Mouse (Mus musculus): ENCODE results near the gene Tmem270. TPM values are rescaled to one million over a fixed set of nuclear protein-coding genes. Genes with fewer than 3 reads are reported as not detected.
"Not testable (repeated sequence)": the region's sequence is repeated elsewhere in the genome, so short reads cannot be mapped to it uniquely, and the experiment has no call there.

Tmem270 gene
- total RNA-seq (2021), result not detected
- long read RNA-seq, experiment 1, result 0 reads
- long read RNA-seq, experiment 2, result 0 reads

- H3K4me3 ChIP-seq, result no peak within 1 kb of the TSS
- no peak for TF ChIP-seq CTCF (conservative IDR thresholded peaks at IDR 0.05)
- no peak for DNase-seq (ENCODE audit: low spot score in 2 of 2)
- H3K27ac ChIP-seq, result no peak within 1 kb of the TSS
These were observed at the start of gene Tmem270 for GRCm38 (mm10) chr5:134906633-134907032. Gene Tmem270 (minus strand): TSS chr5:134906733.

- Histone ChIP-seq H3K4me3 (no peak overlapping the region), H3K27ac (no peak overlapping the region)
- DNase-seq (ENCODE audit: low spot score in 2 of 2), result no peak
- TF ChIP-seq CTCF (conservative IDR thresholded peaks at IDR 0.05), result no peak
These were observed 49.0 kb upstream of the Tmem270 start for GRCm38 (mm10) chr5:134955491-134955890.

GRCm38 (mm10) chr5:134951053-134951884 is 44.7 kb upstream of the Tmem270 start:
- Histone ChIP-seq H3K27ac (no peak overlapping the region), H3K4me3 (no peak overlapping the region)
- no peak for TF ChIP-seq CTCF (conservative IDR thresholded peaks at IDR 0.05)
- DNase-seq (ENCODE audit: low spot score in 2 of 2), result no peak

GRCm38 (mm10) chr5:134948085-134948439 is 41.5 kb upstream of the Tmem270 start:
- Histone ChIP-seq H3K4me3 (no peak overlapping the region), H3K27ac (no peak overlapping the region)
- no peak for TF ChIP-seq CTCF (conservative IDR thresholded peaks at IDR 0.05)
- no peak for DNase-seq (ENCODE audit: low spot score in 2 of 2)

- no peak for DNase-seq (ENCODE audit: low spot score in 2 of 2)
- Histone ChIP-seq H3K27ac (no peak overlapping the region), H3K4me3 (no peak overlapping the region)
- TF ChIP-seq CTCF (conservative IDR thresholded peaks at IDR 0.05), result no peak
These were observed 41.0 kb upstream of the Tmem270 start for GRCm38 (mm10) chr5:134947420-134948084.

GRCm38 (mm10) chr5:134946857-134947255 is 40.3 kb upstream of the Tmem270 start, which contains the start of gene Cldn4:
Gene Cldn4 (minus strand): TSS chr5:134946934.
- TF ChIP-seq CTCF (conservative IDR thresholded peaks at IDR 0.05), result no peak
- Histone ChIP-seq H3K4me3 (no peak within 1 kb of the TSS), H3K27ac (no peak within 1 kb of the TSS)
- DNase-seq (ENCODE audit: low spot score in 2 of 2), result no peak

- no peak for TF ChIP-seq CTCF (conservative IDR thresholded peaks at IDR 0.05)
- no peak overlapping the region for H3K27ac ChIP-seq
- no peak overlapping the region for H3K4me3 ChIP-seq
- no peak for DNase-seq (ENCODE audit: low spot score in 2 of 2)
These were observed 39.7 kb upstream of the Tmem270 start for GRCm38 (mm10) chr5:134946063-134946856.

GRCm38 (mm10) chr5:134945266-134945959 is 38.9 kb upstream of the Tmem270 start:
- TF ChIP-seq CTCF (conservative IDR thresholded peaks at IDR 0.05), result no peak
- no peak overlapping the region for H3K27ac ChIP-seq

GRCm38 (mm10) chr5:134944179-134944578 is 37.6 kb upstream of the Tmem270 start:
- no peak overlapping the region for H3K27ac ChIP-seq
- TF ChIP-seq CTCF (conservative IDR thresholded peaks at IDR 0.05), result no peak
- H3K4me3 ChIP-seq, result no peak overlapping the region
- no peak for DNase-seq (ENCODE audit: low spot score in 2 of 2)

More at GRCm38 (mm10) chr5:134945266-134945959, 38.9 kb upstream of the Tmem270 start:
- H3K4me3 ChIP-seq, result no peak overlapping the region
- DNase-seq (ENCODE audit: low spot score in 2 of 2), result no peak

- H3K4me3 ChIP-seq, result no peak overlapping the region
- DNase-seq (ENCODE audit: low spot score in 2 of 2), result no peak
These were observed 36.2 kb upstream of the Tmem270 start for GRCm38 (mm10) chr5:134942740-134943139.

GRCm38 (mm10) chr5:134941472-134942209 is 35.1 kb upstream of the Tmem270 start:
- no peak for DNase-seq (ENCODE audit: low spot score in 2 of 2)
- Histone ChIP-seq H3K4me3 (no peak overlapping the region), H3K27ac (no peak overlapping the region)
- no peak for TF ChIP-seq CTCF (conservative IDR thresholded peaks at IDR 0.05)

More at GRCm38 (mm10) chr5:134942740-134943139, 36.2 kb upstream of the Tmem270 start:
- TF ChIP-seq CTCF (conservative IDR thresholded peaks at IDR 0.05), result no peak
- H3K27ac ChIP-seq, result no peak overlapping the region

- H3K27ac ChIP-seq; DNase-seq (ENCODE audit: low spot score in 2 of 2): not testable (repeated sequence)
These were observed 33.0 kb upstream of the Tmem270 start for GRCm38 (mm10) chr5:134939554-134939953.

More at GRCm38 (mm10) chr5:134939554-134939953, 33.0 kb upstream of the Tmem270 start:
- not testable (repeated sequence) for H3K4me3 ChIP-seq

All from layer of hippocampus, adult 2 months (tissue).